Mouse (Mus musculus) kidney, embryonic 16.5 days (tissue): ENCODE data around the gene Dusp22. TPM values are rescaled to one million over a fixed set of nuclear protein-coding genes. Genes with fewer than 3 reads are reported as not detected.

Experiments used
- ATAC-seq: fragments of 200-750 bp; cut with Nextera tagmentation; 2 replicates; pipeline ENCODE4 v1.8.0; 2017; ENCODE audit warnings: moderate TSS enrichment; ENCODE audit not compliant: low FRiP score, low TSS enrichment
- H3K27ac ChIP-seq: fragments of 300-500 bp; sonication (generic); 2 replicates; pipeline ENCODE4 v1.5.1; 2014; ENCODE audit warnings: low read length
- H3K27me3 ChIP-seq: fragments of 300-500 bp; sonication (generic); 2 replicates; pipeline ENCODE4 v1.6.1; 2014; ENCODE audit warnings: low read length, control low read depth, mixed read lengths; ENCODE audit not compliant: insufficient read depth
- H3K36me3 ChIP-seq: fragments of 300-500 bp; sonication (generic); 2 replicates; pipeline ENCODE4 v1.6.1; 2014; ENCODE audit warnings: low read length, control low read depth, mixed read lengths; ENCODE audit not compliant: insufficient read depth
- H3K4me1 ChIP-seq: fragments of 300-500 bp; sonication (generic); 2 replicates; pipeline ENCODE4 v1.6.1; 2014; ENCODE audit warnings: low read length, control low read depth, mixed read lengths; ENCODE audit not compliant: insufficient read depth
- H3K4me2 ChIP-seq: fragments of 300-500 bp; sonication (generic); replicated peaks from 2 replicates; pipeline ENCODE4 v1.6.1; 2014; ENCODE audit warnings: low read depth, low read length
- H3K4me3 ChIP-seq: fragments of 300-500 bp; sonication (generic); 2 replicates; pipeline ENCODE4 v1.5.1; 2014; ENCODE audit warnings: mild to moderate bottlenecking, low read length
- H3K9ac ChIP-seq: fragments of 300-500 bp; sonication (generic); replicated peaks from 2 replicates; pipeline ENCODE4 v1.6.1; 2014; ENCODE audit warnings: low read length
- H3K9me3 ChIP-seq: fragments of 300-500 bp; sonication (generic); 2 replicates; pipeline ENCODE4 v1.6.1; 2016; ENCODE audit warnings: low read length, control low read depth
- WGBS: fragments of 180-500 bp; shearing (Covaris S2); extraction: QIAGEN DNeasy Blood & Tissue Kit; methylation state at CpG from one replicate; pipeline ENCODE4 v1.1.7; 2014; 5-methylcytosine and 5-hydroxymethylcytosine counted together
- polyA plus RNA-seq: library from polyadenylated mRNA; unstranded; fragments of >200 nt; fragmentation: Nextera tagmentation; extraction: Ambion mirVana; gene quantifications from 2 replicates; pipeline ENCODE4 v1.2.1, GENCODE M21; 2015

The Dusp22 gene
- polyA plus RNA-seq, 1 experiment from 2014 or later: 20.4 TPM

DNA sequence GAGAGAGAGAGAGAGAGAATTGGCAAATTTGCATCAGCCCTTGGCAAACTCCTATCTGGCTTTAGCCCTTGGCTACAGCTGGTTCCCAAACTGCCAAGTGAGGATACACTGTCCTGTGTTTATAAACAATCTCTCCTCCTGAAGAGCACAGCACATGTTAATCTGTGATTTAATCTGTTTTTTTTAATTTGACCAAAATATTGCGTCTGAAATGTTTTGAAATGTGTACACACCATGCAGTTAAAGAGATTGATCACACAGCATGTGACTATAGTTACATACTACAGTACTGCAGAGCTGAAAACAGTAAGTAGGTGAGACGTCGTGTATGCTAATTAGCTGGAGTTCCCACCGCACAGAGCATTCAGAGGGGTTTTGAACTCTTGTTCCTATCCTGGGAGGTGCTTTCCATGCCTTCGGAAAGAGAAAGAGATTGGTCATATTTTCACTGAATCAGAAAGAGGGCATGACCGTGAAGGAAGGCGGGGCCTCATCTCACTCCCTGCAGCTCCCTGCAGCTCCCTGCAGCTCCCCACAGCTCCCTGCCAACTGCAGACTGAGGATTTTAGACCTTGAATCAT, 65.0 kb downstream of the Dusp22 start:
- Histone ChIP-seq H3K4me1 (peaks cover 15% of the 10 kb centered on the region; the same call in 1 of the 2 replicates), H3K4me2 (no peak overlapping the region), H3K9ac (no peak overlapping the region), H3K4me3 (no peak overlapping the region), H3K27ac (no peak overlapping the region), H3K27me3 (no peaks in the 10 kb centered on the region), H3K36me3 (no peaks in the 10 kb centered on the region), H3K9me3 (no peaks in the 10 kb centered on the region)
- no peak for ATAC-seq
- 35% methylated on average over 7 of the region's 7 CpGs for WGBS

DNA sequence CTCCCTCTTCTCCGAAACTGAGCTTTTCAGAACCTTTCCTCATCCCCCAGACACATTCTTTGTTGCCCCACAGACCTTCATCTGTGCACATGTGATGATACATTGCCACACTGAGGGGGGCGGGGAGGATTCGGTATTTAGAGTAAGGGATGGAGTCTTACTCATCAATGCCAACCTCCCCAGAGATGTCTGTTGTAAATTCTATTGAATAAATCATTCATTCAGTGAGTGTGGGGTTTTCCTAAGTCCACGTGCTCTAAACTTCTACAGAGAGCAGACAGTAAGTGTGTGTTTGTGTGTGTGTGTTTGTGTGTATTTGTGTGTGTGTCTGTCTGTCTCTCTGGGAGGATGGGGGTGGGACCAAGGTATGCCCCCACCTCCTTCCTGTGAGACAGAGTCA, 67.1 kb downstream of the Dusp22 start:
- ATAC-seq: no peak
- Histone ChIP-seq H3K9me3 (no peaks in the 10 kb centered on the region), H3K9ac (no peak overlapping the region), H3K4me3 (no peak overlapping the region), H3K36me3 (no peaks in the 10 kb centered on the region), H3K4me2 (no peak overlapping the region), H3K27ac (no peak overlapping the region), H3K4me1 (peaks cover 15% of the 10 kb centered on the region; the same call in 1 of the 2 replicates), H3K27me3 (no peaks in the 10 kb centered on the region)
- WGBS: 68% methylated on average over 4 of the region's 4 CpGs

DNA sequence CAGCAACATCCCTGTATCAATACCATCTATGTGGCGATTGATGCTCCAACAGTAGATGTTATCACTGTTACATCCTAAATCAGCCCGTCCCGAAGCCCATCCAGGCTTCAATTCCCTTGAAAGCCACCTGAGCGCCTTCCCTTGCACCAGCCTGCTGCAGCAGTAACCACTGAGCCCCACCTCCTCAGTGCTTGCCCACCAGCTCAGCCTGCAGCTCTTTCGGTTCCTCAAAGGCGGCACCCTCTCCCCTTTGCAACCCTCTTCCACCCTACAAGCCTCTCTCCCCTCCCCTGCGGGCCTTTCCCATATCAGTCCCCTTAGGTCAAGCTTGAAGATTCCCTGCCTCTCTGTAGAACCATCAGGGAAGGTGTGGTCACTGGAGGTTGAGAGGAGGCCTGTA, 68.4 kb downstream of the Dusp22 start:
- no peaks in the 10 kb centered on the region for H3K36me3 ChIP-seq
- no peaks in the 10 kb centered on the region for H3K9me3 ChIP-seq
- 95% methylated on average over 7 of the region's 7 CpGs for WGBS

DNA sequence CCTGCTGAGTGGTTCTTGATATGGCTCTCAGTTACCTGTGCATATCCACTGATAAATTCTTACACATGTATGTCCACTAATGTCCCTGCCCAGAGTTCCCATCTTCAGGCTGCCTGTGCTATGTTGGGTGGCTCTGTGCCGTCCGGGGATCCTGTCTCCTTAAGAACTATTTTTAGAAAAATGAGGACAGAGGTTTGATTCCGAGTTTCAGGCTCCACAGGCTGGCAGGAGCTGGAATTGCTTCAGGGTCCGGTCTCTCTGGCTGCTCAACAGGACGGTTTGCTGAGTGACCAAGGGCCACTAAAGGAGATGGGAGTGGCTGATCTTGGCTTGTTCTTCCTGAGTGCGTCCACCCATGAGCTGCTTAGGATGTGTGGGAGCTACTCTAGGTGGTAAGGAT, 69.4 kb downstream of the Dusp22 start:
- Histone ChIP-seq H3K36me3 (no peaks in the 10 kb centered on the region), H3K9ac (no peak overlapping the region)
- ATAC-seq: no peak

More for the DNA sequence above, 68.4 kb downstream of the Dusp22 start:
- Histone ChIP-seq H3K4me2 (no peak overlapping the region), H3K27me3 (no peaks in the 10 kb centered on the region), H3K27ac (no peak overlapping the region), H3K4me1 (peaks cover 11% of the 10 kb centered on the region; the same call in 1 of the 2 replicates), H3K4me3 (no peak overlapping the region), H3K9ac (no peak overlapping the region)
- ATAC-seq: no peak

DNA sequence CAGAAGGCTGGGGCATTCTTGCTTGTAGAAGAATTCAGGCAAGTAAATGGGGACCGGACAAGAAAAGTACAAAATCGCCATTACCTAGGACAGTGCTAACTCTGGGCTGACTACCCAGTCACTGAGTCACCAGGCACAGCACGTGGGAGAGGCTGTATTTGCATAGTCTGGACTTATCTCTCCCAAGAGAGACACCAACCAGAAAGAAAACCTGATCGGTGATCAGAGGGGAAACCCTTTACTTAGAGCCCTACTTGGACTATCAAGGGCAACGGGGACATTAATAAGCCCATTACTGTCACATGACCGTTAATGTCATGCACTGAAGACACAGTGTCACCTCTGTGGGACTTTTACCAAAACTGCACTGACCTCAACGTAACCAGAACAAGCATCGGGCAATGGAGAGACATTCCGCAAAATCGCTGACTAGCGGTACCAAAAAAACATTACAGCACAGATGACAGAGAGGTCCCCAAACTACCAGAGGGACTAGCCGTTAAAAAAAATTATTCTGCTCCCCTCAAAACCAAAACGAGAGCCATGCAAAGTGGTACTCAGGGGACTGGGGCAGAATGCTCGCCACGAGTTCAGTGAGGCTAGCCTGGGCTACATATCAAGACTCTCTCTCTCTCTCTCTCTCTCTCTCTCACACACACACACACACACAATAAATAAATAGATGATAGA, 70.5 kb downstream of the Dusp22 start:
- no peak for ATAC-seq
- no peaks in the 10 kb centered on the region for H3K36me3 ChIP-seq
- H3K27me3 ChIP-seq: no peaks in the 10 kb centered on the region
- 80% methylated on average over 15 of the region's 15 CpGs for WGBS
- no peaks in the 10 kb centered on the region for H3K9me3 ChIP-seq
- H3K4me2 ChIP-seq: no peak overlapping the region
- no peak overlapping the region for H3K4me3 ChIP-seq
- H3K4me1 ChIP-seq: peaks cover 5% of the 10 kb centered on the region; the same call in 1 of the 2 replicates
- H3K9ac ChIP-seq: no peak overlapping the region
- H3K27ac ChIP-seq: no peak overlapping the region

More for the DNA sequence above, 69.4 kb downstream of the Dusp22 start:
- no peak overlapping the region for H3K4me3 ChIP-seq
- no peak overlapping the region for H3K27ac ChIP-seq
- 22% methylated on average over 6 of the region's 6 CpGs for WGBS
- peaks cover 11% of the 10 kb centered on the region; the same call in 1 of the 2 replicates for H3K4me1 ChIP-seq
- H3K4me2 ChIP-seq: no peak overlapping the region
- H3K9me3 ChIP-seq: no peaks in the 10 kb centered on the region
- no peaks in the 10 kb centered on the region for H3K27me3 ChIP-seq

DNA sequence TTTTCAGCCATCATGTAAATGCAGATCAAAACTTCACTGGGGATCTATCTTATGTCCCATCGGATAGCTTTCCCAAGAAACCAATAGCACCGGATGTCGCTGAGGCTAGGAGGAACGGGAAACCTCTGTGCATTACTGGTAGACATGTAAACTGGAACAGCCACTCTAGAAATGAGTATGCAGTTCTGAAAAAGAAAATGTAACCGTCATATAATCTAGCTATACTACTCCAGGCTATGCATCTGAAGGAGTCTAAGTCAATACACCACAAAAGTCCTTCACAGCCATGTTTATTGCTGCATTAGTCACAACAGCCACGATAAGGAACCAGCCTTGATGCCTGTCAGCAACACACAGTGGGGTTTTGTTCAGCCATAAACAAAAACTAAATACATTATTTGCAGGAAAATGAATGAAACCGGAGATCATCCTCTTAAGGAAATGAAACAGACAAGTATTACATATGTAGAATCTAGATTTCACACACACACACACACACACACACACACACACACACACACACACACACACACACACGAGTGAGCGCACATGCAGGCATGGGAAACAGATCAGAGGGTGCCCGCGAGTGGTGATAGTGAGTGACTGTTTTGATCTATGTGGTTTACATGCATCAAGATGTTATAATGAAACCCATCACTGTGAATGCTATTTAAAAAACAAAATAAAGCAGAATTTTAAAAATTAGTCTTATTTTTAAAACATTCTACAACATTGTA, 73.1 kb downstream of the Dusp22 start:
- Histone ChIP-seq H3K27ac (no peak overlapping the region), H3K4me2 (no peak overlapping the region), H3K27me3 (no peaks in the 10 kb centered on the region), H3K9ac (no peak overlapping the region), H3K4me1 (0 out of 2 replicates have a peak, but pooled peaks cover 3% of the 10 kb centered on the region), H3K4me3 (no peak overlapping the region), H3K36me3 (no peaks in the 10 kb centered on the region), H3K9me3 (no peaks in the 10 kb centered on the region)
- WGBS: 82% methylated on average over 11 of the region's 11 CpGs
- ATAC-seq: no peak

DNA sequence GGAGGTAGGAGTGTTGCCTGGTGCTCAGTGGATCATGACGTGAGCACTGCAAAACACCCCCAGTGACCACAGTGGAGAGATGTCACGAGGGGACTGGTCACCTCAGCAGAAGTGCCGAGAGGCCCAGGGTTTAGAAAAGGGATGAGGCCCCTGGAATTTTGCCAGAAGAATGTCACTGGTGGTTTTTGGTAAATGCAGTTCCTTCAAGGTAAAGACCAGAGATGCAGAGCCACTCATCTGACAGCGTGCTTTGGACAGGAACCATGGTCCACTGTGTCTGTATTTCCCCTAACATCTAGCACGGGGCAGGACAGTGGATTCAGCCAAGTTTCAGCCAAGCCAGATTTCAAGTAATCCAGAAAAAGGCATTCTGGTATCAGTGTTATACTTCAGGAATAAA, 76.9 kb downstream of the Dusp22 start:
- Histone ChIP-seq H3K4me1 (no peaks in the 10 kb centered on the region), H3K9ac (no peak overlapping the region), H3K27me3 (no peaks in the 10 kb centered on the region), H3K9me3 (no peaks in the 10 kb centered on the region), H3K4me2 (no peak overlapping the region), H3K36me3 (no peaks in the 10 kb centered on the region), H3K4me3 (no peak overlapping the region), H3K27ac (no peak overlapping the region)
- whole genome bisulfite sequencing: 65% methylated on average over 5 of the region's 5 CpGs
- no peak for ATAC-seq

DNA sequence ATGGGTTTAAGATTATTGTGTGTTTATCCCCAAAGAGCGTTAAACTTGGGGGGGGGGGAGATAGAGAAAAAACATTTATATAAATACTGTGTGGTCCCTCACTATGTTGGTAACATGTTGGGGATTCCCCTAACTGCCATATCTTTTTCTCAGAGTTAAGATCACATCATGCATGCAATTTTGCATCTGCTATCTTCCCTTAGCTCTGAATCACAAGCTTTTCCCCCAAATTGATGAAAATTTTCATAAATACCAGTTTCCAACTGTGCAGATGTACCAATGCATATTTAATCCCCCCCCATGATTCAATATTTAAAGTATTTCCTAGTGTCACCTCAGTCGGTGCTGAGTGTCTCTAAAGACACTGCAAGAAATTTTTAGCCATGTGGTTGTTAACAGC, 77.5 kb downstream of the Dusp22 start:
- no peak overlapping the region for H3K9ac ChIP-seq
- H3K27ac ChIP-seq: no peak overlapping the region
- no peak overlapping the region for H3K4me2 ChIP-seq
- 87% methylated on average over 2 of the region's 2 CpGs for WGBS
- no peaks in the 10 kb centered on the region for H3K9me3 ChIP-seq
- no peak for ATAC-seq
- H3K4me1 ChIP-seq: no peaks in the 10 kb centered on the region
- H3K4me3 ChIP-seq: no peak overlapping the region
- H3K27me3 ChIP-seq: no peaks in the 10 kb centered on the region
- no peaks in the 10 kb centered on the region for H3K36me3 ChIP-seq

DNA sequence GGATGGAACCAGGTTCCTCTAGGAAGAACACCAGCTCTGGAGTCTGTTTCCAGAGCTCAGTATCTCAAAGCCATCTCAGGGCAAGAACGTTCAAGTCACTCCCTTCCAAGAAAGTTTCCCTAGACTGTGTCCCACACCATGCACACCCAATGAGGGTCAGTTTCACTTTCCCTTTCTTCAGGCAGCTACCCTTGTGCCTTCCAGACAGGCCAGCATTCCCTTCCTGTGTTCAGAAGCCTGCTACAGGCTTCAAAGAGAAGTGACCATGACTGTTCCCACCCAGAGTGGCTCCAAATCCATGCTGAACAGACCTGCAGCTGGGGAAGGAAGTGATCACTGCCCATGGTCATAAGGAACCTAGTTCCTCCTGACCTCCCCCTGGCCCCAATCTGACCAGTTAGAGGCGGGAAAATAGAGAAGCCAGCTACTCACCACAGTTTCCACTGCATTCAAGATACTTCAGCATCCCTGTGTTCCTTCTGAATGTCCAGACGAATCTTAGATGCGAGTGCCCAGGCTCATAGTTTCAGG, 78.6 kb downstream of the Dusp22 start:
- ATAC-seq: no peak
- Histone ChIP-seq H3K4me2 (no peak overlapping the region), H3K9me3 (no peaks in the 10 kb centered on the region), H3K4me1 (no peaks in the 10 kb centered on the region), H3K36me3 (no peaks in the 10 kb centered on the region), H3K9ac (no peak overlapping the region), H3K27me3 (no peaks in the 10 kb centered on the region), H3K27ac (no peak overlapping the region), H3K4me3 (no peak overlapping the region)
- 84% methylated on average over 4 of the region's 4 CpGs for WGBS
